Mouse (Mus musculus) colon, adult 2 months (tissue): ENCODE data around the gene Trh. TPM values are rescaled to one million over a fixed set of nuclear protein-coding genes. Genes with fewer than 3 reads are reported as not detected.

Source experiments
- polyA plus RNA-seq: library from polyadenylated mRNA; depleted of rRNA; stranded (reverse); fragments of >200 nt; gene quantifications from 2 replicates; pipeline ENCODE4 v1.2.3, GENCODE M21; 2012; rRNA removed

Gene Trh
- polyA plus RNA-seq, result not detected in 2 replicates

DNA sequence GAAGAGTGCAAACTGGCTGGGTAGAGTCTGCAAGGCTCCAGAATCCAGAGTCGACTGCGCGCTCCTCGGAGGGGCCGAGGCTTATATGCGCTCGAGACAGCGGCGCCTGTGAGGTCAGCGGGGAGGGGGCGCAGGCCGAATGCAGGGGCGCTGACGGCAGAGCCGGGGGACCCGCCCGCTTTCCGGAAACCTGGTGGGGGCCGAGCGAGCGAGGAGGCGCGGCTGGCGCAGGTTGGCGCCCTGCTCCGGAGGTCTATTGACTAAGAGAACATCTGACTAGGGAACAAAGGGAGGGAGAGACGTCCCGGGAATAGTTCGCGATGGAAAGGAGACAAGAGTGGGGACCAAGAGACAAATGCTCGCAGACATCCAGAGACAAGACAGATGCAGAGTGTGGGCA is at the start of gene Trh:
TSS of gene Trh (minus strand) at position 60 of the 400 bp plus-strand sequence.

DNA sequence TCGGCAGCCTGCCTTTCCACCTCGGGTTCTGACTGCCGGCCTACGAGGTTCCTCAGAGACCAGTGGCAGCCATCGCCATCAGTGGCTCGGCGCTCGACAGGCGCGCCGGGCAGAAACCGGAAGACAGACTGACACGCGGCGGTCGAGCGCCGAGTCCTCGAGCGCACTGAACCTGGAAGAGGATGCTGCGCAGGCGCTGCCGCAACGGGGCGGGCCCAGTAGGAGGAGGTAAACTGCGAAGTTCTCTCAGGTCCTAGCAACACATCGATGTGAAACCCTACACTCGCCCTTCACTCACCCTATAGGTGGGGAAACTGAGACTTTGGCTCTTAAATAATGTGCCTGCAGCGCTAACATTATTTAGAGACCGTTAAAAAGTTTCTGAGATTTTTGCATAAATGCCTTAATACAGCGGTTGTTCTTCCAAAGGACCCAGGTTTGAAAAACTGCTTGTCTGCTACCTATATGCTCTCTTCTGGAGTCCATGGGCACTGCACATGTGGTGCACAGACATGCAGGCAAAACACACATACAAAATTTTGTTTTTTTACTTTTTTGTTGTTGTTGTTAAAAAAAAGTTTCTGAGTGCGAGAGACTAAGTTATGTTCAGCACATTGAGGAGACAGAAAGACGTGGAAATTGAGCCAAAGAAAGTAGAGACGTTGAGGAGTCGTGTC is 29.5 kb downstream of the Trh start, which contains the start of gene Rbsn:
TSS of gene Rbsn (minus strand) at position 153 of the 677 bp plus-strand sequence.

Other genes with a start within 250 kb of the Trh start
- gene Nr2c2, start 153.3 kb downstream of the Trh start, polyA plus RNA-seq, result 11.0 and 11.1 TPM in 2 replicates
- 4.5 and 7.3 TPM in 2 replicates for gene Mrps25, start 60.6 kb downstream of the Trh start, polyA plus RNA-seq
- 6.2 and 7.1 TPM in 2 replicates for gene Rbsn, start 29.7 kb downstream of the Trh start, polyA plus RNA-seq